Mouse (Mus musculus): ENCODE measurements around the gene Srsf12.

The Srsf12 gene

GRCm38 (mm10) chr4:33208881-33209841, at the start of gene Srsf12:
Srsf12 (plus strand) TSS chr4:33208991.
- DNase-seq = peak; percentile 83

DNA sequence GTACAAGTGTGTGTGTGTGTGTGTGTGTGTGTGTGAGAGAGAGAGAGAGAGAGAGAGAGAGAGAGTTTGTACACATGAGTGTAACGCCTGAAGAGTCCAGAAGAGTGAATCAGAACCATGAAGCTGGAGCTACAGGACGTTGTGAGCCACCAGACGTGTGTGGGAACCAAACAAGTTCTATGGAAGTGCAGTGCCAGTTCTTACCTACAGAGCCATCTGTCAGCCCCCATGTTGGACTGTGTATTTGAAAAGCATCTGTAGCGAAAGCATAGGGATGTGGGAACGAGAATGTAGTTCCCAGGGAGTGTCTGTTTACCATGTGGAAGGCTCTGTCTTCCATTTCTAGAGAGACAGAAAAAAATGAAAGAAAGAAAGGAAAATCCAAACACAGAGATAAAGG, 25.3 kb upstream of the Srsf12 start:
- DNase-seq = no peak

DNA sequence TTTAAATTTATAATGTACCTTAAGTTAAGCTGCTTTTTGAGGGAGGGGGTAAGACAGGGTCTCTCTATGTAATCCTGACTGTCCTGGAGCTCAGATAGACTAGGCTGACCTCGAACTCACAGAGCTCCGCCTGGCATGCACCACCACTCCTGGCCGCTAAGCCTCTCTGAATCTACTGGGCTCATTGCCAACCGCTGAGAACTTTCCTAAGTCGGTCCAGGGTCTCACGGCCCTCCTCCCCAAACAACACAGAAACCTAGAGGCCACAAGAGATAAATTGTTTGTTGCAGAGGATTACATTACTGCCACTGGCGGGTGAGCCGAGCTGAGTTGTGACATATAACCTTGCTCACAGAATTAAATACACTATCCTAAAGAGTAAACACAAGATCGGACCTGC, 20.6 kb upstream of the Srsf12 start:
- DNase-seq = peak; percentile 64

GRCm38 (mm10) chr4:33188781-33189734, 19.7 kb upstream of the Srsf12 start:
- peak; percentile 97 for DNase-seq

- no peak for DNase-seq
Observed at GRCm38 (mm10) chr4:33189735-33190036, 19.1 kb upstream of the Srsf12 start, which contains the start of gene Pm20d2. Pm20d2 (minus strand) TSS chr4:33189737.

DNA sequence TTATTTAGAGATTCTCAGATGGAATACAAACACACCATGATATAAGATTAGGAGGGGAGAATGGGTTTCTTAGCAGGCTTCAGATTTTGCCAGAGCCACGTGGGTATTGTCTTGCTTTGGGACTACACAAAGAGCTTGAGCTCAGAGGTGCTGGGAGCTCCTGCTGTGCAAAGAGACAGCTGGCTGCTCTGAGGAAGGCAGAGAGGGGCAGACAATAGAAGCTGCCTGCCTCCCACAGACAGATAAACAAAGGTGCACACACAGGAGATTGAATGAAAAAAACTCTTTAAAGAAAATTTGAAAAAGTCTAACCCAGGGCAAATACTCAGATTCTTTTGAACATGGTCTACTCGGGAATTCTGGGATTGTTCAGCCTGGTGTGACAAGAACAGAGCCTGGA, 10.7 kb upstream of the Srsf12 start:
- DNase-seq = no peak

- DNase-seq = peak; percentile 66
Observed at GRCm38 (mm10) chr4:33204682-33205081, 4.1 kb upstream of the Srsf12 start.

- DNase-seq = no peak
Observed at GRCm38 (mm10) chr4:33207551-33207950, 1.2 kb upstream of the Srsf12 start.

- DNase-seq = no peak
Observed at GRCm38 (mm10) chr4:33221847-33222246, 13.1 kb downstream of the Srsf12 start.

DNA sequence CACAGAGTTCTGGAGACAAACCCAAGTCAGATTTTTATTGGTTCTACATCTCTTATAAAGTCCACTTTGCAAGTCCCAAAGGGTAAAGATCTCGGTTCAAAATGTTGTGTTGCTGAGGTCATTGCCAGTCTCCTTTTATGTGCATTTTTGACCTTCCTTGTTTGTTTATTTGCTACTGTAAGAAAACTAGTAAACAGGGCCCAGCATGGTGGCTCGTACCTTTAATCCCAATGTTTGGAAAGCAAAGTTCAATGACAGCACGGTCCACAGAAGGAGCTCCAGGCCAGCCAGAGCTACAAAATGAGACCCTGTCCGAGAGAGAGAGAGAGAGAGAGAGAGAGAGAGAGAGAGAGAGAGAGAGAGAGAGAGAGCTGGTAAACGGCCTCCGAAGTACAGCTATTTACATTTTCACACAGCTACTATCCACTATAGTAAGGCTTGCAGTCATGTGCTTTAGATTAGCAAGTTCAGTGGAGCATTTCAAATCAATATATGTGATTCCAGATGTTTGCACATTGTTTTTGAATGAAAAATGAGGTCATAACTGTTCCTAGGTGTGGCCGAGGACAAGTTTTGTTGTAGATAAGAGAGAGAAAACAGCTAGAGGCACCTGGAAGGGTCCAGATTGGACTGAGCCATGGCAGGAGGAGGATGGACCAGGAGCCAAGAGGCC, 15.3 kb downstream of the Srsf12 start:
- DNase-seq = no peak

GRCm38 (mm10) chr4:33227164-33227563, 18.4 kb downstream of the Srsf12 start:
- no peak for DNase-seq

DNA sequence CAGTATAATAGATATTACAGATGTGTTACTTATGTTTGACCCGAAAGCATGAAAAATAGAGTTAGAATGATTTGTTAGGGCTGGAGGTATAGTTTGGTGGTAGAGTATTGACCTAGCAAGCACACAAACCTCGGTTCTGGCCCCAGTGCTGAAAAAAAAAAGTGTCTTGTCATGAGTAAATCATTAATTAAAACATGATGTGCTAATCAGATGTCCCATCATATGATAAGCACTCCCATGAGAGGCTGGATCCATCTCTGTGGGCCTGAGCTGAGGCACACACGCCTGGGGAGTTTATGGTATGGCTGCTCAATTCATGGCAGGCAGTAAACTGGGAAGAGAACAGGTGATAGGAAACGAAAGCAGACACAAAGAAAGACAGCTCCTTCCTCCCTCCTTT, 20.8 kb downstream of the Srsf12 start:
- DNase-seq = no peak

GRCm38 (mm10) chr4:33230881-33231280, 22.1 kb downstream of the Srsf12 start:
- DNase-seq = no peak

GRCm38 (mm10) chr4:33242536-33242935, 33.7 kb downstream of the Srsf12 start:
- DNase-seq = no peak

DNA sequence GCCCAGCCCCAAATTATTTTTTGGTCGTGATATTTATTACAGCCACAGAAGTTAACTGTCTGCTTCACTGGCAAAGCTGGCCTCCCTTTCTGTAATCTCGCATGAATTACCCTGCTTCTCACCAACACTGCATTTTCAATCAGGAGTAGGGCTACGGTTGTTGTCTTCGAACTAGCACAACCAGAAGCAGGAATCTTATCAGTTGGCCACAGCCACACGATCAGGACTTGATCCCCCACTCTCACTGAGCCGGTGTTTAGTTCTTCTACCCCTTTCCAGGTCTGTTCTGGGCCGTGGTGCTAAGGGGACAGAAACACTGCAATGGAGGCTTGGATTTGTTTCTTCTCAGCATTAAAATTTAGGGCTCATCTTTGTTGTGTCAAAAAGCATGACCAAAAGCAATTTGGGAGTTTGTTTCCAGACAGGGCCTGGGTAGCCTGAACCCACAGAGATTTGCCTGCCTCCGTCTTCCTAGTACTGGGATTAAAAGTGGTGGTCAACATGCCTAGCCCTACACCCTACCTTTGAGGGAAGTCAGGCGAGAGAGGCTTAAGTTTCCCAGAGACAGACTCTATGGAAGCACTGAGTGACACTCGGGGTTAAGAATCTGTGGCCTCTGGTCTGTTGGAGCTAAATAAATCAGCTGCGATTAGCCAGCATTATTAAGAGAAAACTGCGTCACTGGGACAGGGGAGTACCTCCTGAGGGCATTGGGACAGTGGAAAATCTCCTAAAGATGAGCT, 34.4 kb downstream of the Srsf12 start:
- DNase-seq = no peak

GRCm38 (mm10) chr4:33243921-33244320, 35.1 kb downstream of the Srsf12 start:
- DNase-seq = no peak

DNA sequence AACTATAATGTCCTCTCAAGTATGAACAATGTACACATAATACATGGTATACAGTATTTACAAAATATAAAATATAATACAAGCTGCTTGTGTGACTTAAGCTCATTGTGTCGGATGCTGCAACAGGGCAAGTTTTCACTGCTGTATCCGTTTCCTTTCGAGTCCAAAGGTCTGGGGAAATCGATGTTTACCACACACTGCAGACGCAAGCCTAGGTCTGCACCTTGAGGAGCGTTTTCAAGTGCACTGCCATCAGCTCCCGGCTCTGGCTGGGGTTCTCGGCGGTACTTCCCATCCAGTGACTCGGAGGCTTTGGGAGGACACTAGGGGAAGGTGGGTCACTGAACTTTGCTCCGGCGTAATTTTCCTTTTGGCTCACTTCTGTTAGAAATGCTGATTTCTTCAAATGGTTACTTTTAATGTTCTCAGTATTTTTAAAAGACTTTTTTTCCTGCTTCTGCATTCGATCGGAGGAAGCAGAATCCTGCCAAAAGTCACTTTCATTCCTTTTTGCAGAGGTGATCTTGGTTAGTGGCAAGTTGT, 37.1 kb downstream of the Srsf12 start:
- DNase-seq = no peak

GRCm38 (mm10) chr4:33247479-33248053, 38.8 kb downstream of the Srsf12 start:
- DNase-seq = peak; percentile 98

GRCm38 (mm10) chr4:33248062-33248889, 39.5 kb downstream of the Srsf12 start:
- peak; percentile 99 for DNase-seq

- DNase-seq = peak; percentile 40
Observed at GRCm38 (mm10) chr4:33248915-33249314, 40.1 kb downstream of the Srsf12 start.

Measured in cerebellum, adult 9-11 months (tissue).